Mouse (Mus musculus) neural tube, embryonic 13.5 days (tissue): ENCODE data around the gene Gm45234. TPM values are rescaled to one million over a fixed set of nuclear protein-coding genes. Genes with fewer than 3 reads are reported as not detected.
A peak's percentile ranks its signal among the peaks of the same experiment; 100 is the strongest.

ENCODE experiments used
- ATAC-seq: fragments of 200-750 bp; cut with Nextera tagmentation; 2 replicates; pipeline ENCODE4 v1.8.0; 2017; ENCODE audit warnings: low read depth, mild to moderate bottlenecking, moderate TSS enrichment, moderate library complexity
- H3K27ac ChIP-seq: fragments of 300-500 bp; sonication (generic); replicated peaks from 2 replicates; pipeline ENCODE4 v1.5.1; 2015; ENCODE audit warnings: moderate library complexity, mild to moderate bottlenecking, inconsistent platforms
- H3K27me3 ChIP-seq: fragments of 300-500 bp; sonication (generic); 2 replicates; pipeline ENCODE4 v1.6.1; 2015; ENCODE audit warnings: mild to moderate bottlenecking, inconsistent platforms
- H3K36me3 ChIP-seq: fragments of 300-500 bp; sonication (generic); 2 replicates; pipeline ENCODE4 v1.6.1; 2015; ENCODE audit warnings: mild to moderate bottlenecking, inconsistent platforms
- H3K4me1 ChIP-seq: fragments of 300-500 bp; sonication (generic); replicated peaks from 2 replicates; pipeline ENCODE4 v1.6.1; 2015; ENCODE audit warnings: inconsistent platforms
- H3K4me2 ChIP-seq: fragments of 300-500 bp; sonication (generic); 2 replicates; pipeline ENCODE4 v1.6.1; 2015; ENCODE audit warnings: inconsistent platforms, mild to moderate bottlenecking, moderate library complexity
- H3K4me3 ChIP-seq: fragments of 300-500 bp; sonication (generic); 2 replicates; pipeline ENCODE4 v1.5.1; 2015; ENCODE audit warnings: mild to moderate bottlenecking, inconsistent platforms
- H3K9ac ChIP-seq: fragments of 300-500 bp; sonication (generic); 2 replicates; pipeline ENCODE4 v1.6.1; 2015; ENCODE audit warnings: moderate library complexity, mild to moderate bottlenecking, inconsistent platforms
- H3K9me3 ChIP-seq: fragments of 300-500 bp; sonication (generic); 2 replicates; pipeline ENCODE4 v1.6.1; 2016; ENCODE audit warnings: inconsistent platforms
- WGBS: fragments of 180-500 bp; shearing (Covaris S2); methylation state at CpG from one replicate; pipeline ENCODE4 v1.1.7; 2015; 5-methylcytosine and 5-hydroxymethylcytosine counted together
- polyA plus RNA-seq: library from polyadenylated mRNA; unstranded; fragments of >200 nt; fragmentation: Nextera tagmentation; extraction: Ambion mirVana; gene quantifications from 2 replicates; pipeline ENCODE4 v1.2.1, GENCODE M21; 2015

Gene Gm45234
- polyA plus RNA-seq, 1 experiment from 2014 or later, result not detected

DNA sequence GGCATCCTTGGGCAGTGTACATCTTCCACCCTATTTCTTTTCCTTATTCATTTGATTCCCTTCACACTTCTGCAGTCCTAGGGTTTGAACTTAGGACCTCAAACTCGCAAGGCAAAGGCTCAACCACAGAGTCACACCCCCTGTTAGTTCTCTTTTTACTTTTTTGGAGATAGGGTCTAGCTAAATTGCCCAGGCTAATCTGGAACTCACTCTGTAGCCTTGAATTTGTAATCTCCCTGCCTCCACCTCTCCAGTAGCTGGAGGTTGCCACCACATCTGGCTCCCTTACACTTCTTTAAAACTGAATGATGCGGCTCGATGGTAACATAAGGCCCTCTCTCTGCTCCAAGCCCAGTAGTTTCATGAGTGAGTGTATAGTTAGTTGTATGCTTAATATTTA lies 21.4 kb downstream of the Gm45234 start:
- Histone ChIP-seq H3K36me3 (no peaks in the 10 kb centered on the region), H3K9ac (no peak overlapping the region), H3K4me2 (no peak overlapping the region), H3K4me1 (peaks cover 17% of the 10 kb centered on the region), H3K4me3 (no peak overlapping the region), H3K27ac (no peak overlapping the region), H3K9me3 (no peaks in the 10 kb centered on the region), H3K27me3 (no peaks in the 10 kb centered on the region)
- no peak for ATAC-seq
- 93% methylated on average over 3 of the region's 3 CpGs for WGBS

DNA sequence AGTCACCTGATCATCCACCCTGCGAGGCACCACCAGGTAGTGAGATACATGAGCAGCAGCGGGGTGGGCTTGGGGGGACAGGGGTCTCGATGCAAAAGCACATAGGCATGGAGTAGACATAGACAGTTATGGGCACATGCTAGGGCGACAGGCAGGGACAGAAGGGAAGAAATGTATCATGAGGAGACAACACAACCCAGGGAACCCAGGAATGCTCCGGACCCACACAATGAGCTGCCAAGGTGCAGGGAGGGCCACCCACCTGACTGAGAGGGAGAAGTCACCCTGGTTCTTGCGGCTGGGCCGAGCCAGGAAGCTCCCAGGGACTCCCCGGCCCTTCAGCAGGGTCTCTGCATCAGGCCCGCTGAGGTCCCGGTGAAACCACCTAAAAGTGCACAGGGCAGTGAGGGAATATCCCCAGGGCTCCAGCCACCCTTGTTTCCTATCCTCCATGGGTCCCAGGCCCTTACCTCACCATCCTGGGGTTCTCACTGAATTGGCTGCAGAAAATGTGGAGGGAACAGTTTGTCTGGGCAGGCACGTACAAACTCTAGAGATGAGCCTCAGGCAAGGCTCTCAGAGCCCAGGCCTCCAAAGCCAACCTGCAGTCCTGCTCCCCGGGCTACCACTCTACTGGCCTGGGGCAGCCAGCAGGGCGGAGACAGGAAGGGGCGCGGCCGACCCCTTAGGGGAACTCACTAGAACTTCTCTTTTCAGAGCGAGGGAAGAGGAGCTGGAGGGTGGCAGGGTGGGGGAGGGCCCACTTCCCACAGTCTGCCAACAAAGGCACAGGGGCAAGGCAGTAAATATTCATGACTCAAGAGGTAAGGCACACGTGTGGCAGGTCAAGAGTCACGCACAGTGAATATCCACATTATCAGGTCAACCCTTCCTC lies 23.1 kb downstream of the Gm45234 start:
- 46% methylated on average over 19 of the region's 19 CpGs for WGBS
- Histone ChIP-seq H3K27me3 (no peaks in the 10 kb centered on the region), H3K9me3 (no peaks in the 10 kb centered on the region), H3K9ac (no peak overlapping the region), H3K36me3 (no peaks in the 10 kb centered on the region), H3K27ac (no peak overlapping the region), H3K4me1 (peaks cover 4% of the 10 kb centered on the region; the same call in 1 of the 2 replicates), H3K4me3 (no peak overlapping the region), H3K4me2 (no peak overlapping the region)
- no peak for ATAC-seq

DNA sequence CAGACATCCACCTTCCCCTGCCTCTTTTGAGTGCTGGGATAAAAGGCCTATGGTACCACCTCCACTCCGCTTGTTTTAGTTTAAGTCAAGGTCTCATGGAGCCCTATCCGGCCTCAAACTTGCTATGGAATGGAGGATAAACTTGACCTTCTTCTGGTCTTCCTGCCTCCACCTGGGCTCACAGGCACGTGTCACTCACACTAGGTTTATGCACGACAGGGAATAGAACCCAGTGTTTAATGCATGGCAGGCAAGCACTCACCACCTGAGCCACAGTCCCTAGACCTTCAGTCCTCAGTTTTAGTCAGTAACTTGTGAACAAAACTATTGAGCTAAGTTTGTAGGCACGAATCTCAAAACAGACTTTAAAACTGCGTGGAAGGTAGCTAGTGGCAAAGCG lies 24.8 kb downstream of the Gm45234 start:
- H3K27ac ChIP-seq, result no peak overlapping the region
- H3K9me3 ChIP-seq, result no peaks in the 10 kb centered on the region
- H3K9ac ChIP-seq, result no peak overlapping the region
- no peak overlapping the region for H3K4me2 ChIP-seq
- H3K36me3 ChIP-seq, result no peaks in the 10 kb centered on the region
- no peaks in the 10 kb centered on the region for H3K27me3 ChIP-seq
- WGBS, result 89% methylated on average over 7 of the region's 7 CpGs
- H3K4me1 ChIP-seq, result peaks cover 4% of the 10 kb centered on the region; the same call in 1 of the 2 replicates
- ATAC-seq, result no peak
- H3K4me3 ChIP-seq, result no peak overlapping the region

DNA sequence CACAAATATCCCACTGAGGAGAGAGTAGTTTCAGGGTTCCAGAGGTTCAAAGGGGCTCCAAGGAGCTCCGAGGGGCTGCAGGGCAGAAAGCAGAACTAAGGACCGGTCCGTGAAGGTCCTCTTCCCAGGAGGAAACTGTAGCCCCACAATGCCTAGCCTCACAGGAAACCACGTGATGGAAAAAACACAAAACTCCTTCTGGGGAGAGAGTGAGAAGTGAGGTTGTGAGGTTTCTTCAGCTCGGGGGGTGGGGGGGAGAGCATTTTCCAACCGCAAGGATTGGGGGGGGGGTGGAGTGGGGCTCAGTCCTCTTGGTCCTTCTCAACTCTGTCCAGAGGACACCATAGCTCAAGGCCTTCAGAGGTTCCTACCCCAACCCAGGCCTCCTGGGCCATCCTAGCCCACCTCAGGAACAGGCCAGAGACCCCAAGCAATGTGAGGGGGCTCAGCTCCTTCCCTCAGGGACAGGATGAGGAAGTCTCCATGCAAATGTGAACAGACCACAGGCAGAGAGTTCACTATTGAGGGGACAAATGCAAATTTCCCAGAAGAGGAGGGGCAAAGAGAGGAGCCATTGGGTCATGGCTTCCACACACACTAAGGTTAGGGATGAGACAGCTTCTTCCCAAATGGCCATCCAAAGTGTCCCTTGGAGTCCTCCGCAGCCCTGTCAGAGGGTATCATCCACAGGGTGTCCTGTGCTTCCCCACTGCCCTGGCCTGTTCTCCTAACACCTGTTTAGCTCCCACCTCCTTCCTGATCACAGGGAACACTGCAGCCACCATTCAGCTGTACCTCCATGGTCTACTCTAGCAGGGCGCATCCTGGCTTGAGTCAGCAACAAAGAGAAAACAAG lies 25.7 kb downstream of the Gm45234 start:
- no peak for ATAC-seq
- no peaks in the 10 kb centered on the region for H3K9me3 ChIP-seq
- H3K4me2 ChIP-seq, result no peak overlapping the region
- no peak overlapping the region for H3K4me3 ChIP-seq
- H3K27me3 ChIP-seq, result no peaks in the 10 kb centered on the region
- H3K4me1 ChIP-seq, result peaks cover 4% of the 10 kb centered on the region; the same call in 1 of the 2 replicates
- no peaks in the 10 kb centered on the region for H3K36me3 ChIP-seq
- H3K27ac ChIP-seq, result no peak overlapping the region
- no peak overlapping the region for H3K9ac ChIP-seq
- 91% methylated on average over 8 of the region's 8 CpGs for WGBS

DNA sequence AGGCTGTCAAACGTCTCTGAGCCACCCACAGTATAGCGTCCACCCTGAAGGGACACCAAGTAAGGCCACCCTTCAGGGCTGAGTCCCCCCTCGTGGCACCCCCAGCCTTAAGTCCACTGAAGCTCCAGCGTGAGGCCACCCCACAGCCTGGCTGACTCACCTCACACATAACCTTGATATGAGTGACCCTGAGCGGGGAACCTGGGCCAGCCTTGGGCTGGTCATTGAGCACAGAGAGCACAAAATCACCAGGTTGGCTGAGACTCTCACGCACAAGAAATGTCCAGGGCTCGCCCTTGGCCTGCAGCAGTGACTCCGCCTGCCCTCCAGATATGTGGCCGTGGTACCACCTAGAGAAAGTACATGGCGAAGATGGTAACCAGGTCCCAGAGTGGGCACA lies 27.2 kb downstream of the Gm45234 start:
- peaks cover 4% of the 10 kb centered on the region; the same call in 1 of the 2 replicates for H3K4me1 ChIP-seq
- no peak for ATAC-seq
- H3K36me3 ChIP-seq, result no peaks in the 10 kb centered on the region
- 89% methylated on average over 10 of the region's 10 CpGs for WGBS
- no peaks in the 10 kb centered on the region for H3K9me3 ChIP-seq
- H3K9ac ChIP-seq, result no peak overlapping the region
- H3K27me3 ChIP-seq, result no peaks in the 10 kb centered on the region
- H3K4me3 ChIP-seq, result no peak overlapping the region
- H3K4me2 ChIP-seq, result no peak overlapping the region
- no peak overlapping the region for H3K27ac ChIP-seq

DNA sequence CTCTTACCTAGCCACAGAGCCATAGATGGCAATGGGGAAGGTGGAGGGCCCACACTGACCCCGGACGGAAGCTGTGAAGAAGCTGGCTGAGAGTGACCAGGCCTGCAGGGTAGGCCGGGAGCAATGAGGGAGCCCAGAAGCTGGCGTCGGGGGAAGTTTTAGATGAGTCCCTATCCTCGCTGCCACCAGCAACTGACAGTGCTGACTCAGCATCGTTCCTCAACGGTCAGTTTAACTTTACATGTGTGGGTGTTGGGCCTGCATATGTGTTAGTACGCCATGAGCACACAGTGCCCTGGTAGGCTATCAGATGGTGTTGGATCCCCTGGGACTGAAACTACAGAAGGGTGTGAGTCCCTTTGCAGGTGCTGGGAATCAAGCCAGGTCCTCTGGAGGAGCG lies 31.3 kb downstream of the Gm45234 start:
- no peak for ATAC-seq
- 87% methylated on average over 10 of the region's 10 CpGs for WGBS

GRCm38 (mm10) chr6:124723541-124723940 lies 32.3 kb downstream of the Gm45234 start:
- 83% methylated on average over 8 of the region's 8 CpGs for WGBS
- H3K27ac ChIP-seq, result no peak overlapping the region
- H3K9me3 ChIP-seq, result no peaks in the 10 kb centered on the region
- no peak for ATAC-seq
- no peak overlapping the region for H3K4me2 ChIP-seq
- H3K4me3 ChIP-seq, result no peak overlapping the region
- no peaks in the 10 kb centered on the region for H3K4me1 ChIP-seq
- H3K9ac ChIP-seq, result no peak overlapping the region
- no peaks in the 10 kb centered on the region for H3K36me3 ChIP-seq
- H3K27me3 ChIP-seq, result no peaks in the 10 kb centered on the region

More for the DNA sequence above, 31.3 kb downstream of the Gm45234 start:
- H3K9ac ChIP-seq, result no peak overlapping the region
- H3K27me3 ChIP-seq, result no peaks in the 10 kb centered on the region
- no peaks in the 10 kb centered on the region for H3K9me3 ChIP-seq
- H3K4me2 ChIP-seq, result no peak overlapping the region
- no peaks in the 10 kb centered on the region for H3K36me3 ChIP-seq
- H3K4me1 ChIP-seq, result no peaks in the 10 kb centered on the region
- no peak overlapping the region for H3K27ac ChIP-seq
- H3K4me3 ChIP-seq, result no peak overlapping the region

- no peaks in the 10 kb centered on the region for H3K4me1 ChIP-seq
- no peaks in the 10 kb centered on the region for H3K36me3 ChIP-seq
- H3K27ac ChIP-seq, result no peak overlapping the region
- H3K4me3 ChIP-seq, result no peak overlapping the region
- H3K9ac ChIP-seq, result no peak overlapping the region
- H3K4me2 ChIP-seq, result no peak overlapping the region
- ATAC-seq, result no peak
- 89% methylated on average over 6 of the region's 6 CpGs for WGBS
- H3K9me3 ChIP-seq, result no peaks in the 10 kb centered on the region
- H3K27me3 ChIP-seq, result no peaks in the 10 kb centered on the region
Observed at GRCm38 (mm10) chr6:124722876-124723473, 32.8 kb downstream of the Gm45234 start.

- no peak overlapping the region for H3K27ac ChIP-seq
- no peaks in the 10 kb centered on the region for H3K27me3 ChIP-seq
- no peaks in the 10 kb centered on the region for H3K9me3 ChIP-seq
- ATAC-seq, result no peak
- H3K4me2 ChIP-seq, result no peak overlapping the region
- 59% methylated on average over 11 of the region's 11 CpGs for WGBS
- H3K4me3 ChIP-seq, result no peak overlapping the region
- no peaks in the 10 kb centered on the region for H3K4me1 ChIP-seq
- peaks cover 20% of the 10 kb centered on the region for H3K36me3 ChIP-seq
- H3K9ac ChIP-seq, result 0 out of 2 replicates have a peak overlapping the region, but pooled peaks have one; percentile 17
Observed at GRCm38 (mm10) chr6:124720904-124721303, 34.9 kb downstream of the Gm45234 start.

GRCm38 (mm10) chr6:124719354-124719978 lies 36.4 kb downstream of the Gm45234 start:
- no peak overlapping the region for H3K4me2 ChIP-seq
- no peak overlapping the region for H3K4me3 ChIP-seq
- WGBS, result 82% methylated on average over 7 of the region's 7 CpGs
- no peaks in the 10 kb centered on the region for H3K27me3 ChIP-seq
- H3K9me3 ChIP-seq, result no peaks in the 10 kb centered on the region
- ATAC-seq, result no peak
- no peak overlapping the region for H3K9ac ChIP-seq
- H3K36me3 ChIP-seq, result peaks cover 35% of the 10 kb centered on the region
- H3K27ac ChIP-seq, result no peak overlapping the region
- H3K4me1 ChIP-seq, result no peaks in the 10 kb centered on the region

DNA sequence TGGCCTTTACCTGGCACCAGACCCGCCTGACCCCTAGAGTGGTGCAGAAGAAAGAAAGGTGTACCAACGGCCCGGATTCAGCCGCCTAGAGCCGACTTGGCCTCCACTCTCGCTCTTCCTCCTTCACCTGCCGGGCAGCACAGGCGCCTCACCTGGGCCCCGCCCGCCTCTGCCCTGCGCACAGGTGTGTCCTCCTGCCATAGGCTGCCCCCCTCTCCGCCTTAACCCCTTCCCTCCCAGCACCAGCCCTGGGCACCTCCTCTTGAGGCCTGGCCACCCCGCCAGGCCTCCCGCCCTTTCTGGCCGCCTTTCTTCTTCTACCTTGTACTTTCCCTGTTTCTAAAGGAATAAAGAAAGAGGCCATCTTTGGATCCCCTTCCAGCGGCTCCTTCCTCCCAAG lies 37.1 kb downstream of the Gm45234 start:
- 60% methylated on average over 13 of the region's 16 CpGs for WGBS
- ATAC-seq, result no peak
- H3K27ac ChIP-seq, result no peak overlapping the region
- H3K4me1 ChIP-seq, result peaks cover 4% of the 10 kb centered on the region
- H3K36me3 ChIP-seq, result peaks cover 40% of the 10 kb centered on the region
- no peaks in the 10 kb centered on the region for H3K27me3 ChIP-seq
- H3K4me2 ChIP-seq, result no peak overlapping the region
- H3K9ac ChIP-seq, result no peak overlapping the region
- no peaks in the 10 kb centered on the region for H3K9me3 ChIP-seq
- H3K4me3 ChIP-seq, result no peak overlapping the region
